Mouse (Mus musculus): ENCODE results near the gene Zfp113. TPM values are rescaled to one million over a fixed set of nuclear protein-coding genes. Genes with fewer than 3 reads are reported as not detected.

Gene Zfp113
- 46.3 and 47.0 TPM in 2 replicates for polyA plus RNA-seq (2016; fragmentation: Nextera tagmentation; extraction: Ambion mirVana)

DNA sequence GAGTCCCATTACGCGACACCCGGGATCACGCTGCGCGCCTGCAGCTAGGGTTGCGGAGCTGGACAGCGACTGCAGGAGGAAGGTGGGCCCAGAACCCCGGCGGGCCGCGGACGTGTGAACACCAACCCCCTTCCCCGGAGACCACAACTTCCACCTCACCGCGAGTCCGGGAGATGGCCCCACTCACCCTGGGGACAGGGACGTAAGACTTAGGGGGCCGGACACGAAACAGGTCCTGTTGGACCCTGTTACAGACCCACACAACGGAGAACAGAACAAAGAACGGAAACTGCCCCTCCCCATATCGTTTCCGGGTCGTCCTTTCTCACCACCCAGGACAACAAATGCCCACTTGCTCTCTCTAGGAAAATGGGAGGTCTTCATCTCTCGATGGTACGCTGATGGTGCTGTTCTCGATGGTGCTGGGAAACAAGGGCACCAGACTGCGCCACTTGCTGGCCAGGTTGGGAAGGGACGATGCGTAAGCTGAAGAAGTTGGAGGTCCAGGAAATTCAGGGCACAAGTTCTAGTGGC is at the start of gene Zfp113:
Gene Zfp113, minus strand, starts transcription at position 302 of the 534 bp plus-strand sequence.
- H3K27ac ChIP-seq (replicated peaks) = peak within 1 kb of the TSS; percentile 94
- peaks cover 9% of the 10 kb centered on the region for H3K4me1 ChIP-seq
- WGBS = 0% methylated on average over 31 of the region's 31 CpGs
- no peaks in the 10 kb centered on the region for H3K27me3 ChIP-seq
- peak within 1 kb of the TSS; percentile 71 for H3K4me2 ChIP-seq (replicated peaks)
- H3K36me3 ChIP-seq = peaks cover 22% of the 10 kb centered on the region
- peak within 1 kb of the TSS; percentile 69 for H3K4me3 ChIP-seq
- ATAC-seq (ENCODE audit: low FRiP score, low read depth) = peak; percentile 96
- H3K9me3 ChIP-seq = no peaks in the 10 kb centered on the region
- peak within 1 kb of the TSS; percentile 81 for H3K9ac ChIP-seq (replicated peaks)

DNA sequence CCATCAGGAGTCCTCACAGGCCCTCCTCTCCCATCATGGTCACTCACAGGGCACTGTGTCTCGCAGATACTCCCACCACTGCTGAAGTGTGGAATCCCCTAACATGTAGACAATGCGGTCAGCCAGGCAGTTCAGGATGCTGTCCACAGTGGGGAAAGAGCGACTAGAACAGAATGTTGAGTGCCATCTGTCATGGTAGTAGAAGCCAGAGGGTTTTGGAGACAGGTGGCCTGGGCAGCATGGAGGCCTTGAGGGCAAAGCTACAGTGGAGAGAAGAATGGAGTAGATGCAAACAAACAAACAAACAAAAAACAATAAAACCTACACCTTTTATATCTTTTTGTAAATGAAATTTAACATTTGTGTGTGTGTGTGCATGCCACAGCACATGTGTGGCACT is 46.5 kb upstream of the Zfp113 start:
- no peak overlapping the region for H3K4me2 ChIP-seq (replicated peaks)
- peaks cover 12% of the 10 kb centered on the region; the same call in 1 of the 2 replicates for H3K9me3 ChIP-seq
- ATAC-seq (ENCODE audit: low FRiP score, low read depth) = no peak
- no peaks in the 10 kb centered on the region for H3K4me1 ChIP-seq
- H3K36me3 ChIP-seq = no peaks in the 10 kb centered on the region
- no peaks in the 10 kb centered on the region for H3K27me3 ChIP-seq
- no peak overlapping the region for H3K27ac ChIP-seq (replicated peaks)
- WGBS = 93% methylated on average over 3 of the region's 3 CpGs
- H3K9ac ChIP-seq (replicated peaks) = no peak overlapping the region
- H3K4me3 ChIP-seq = no peak overlapping the region

GRCm38 (mm10) chr5:138199576-138199975 is 44.0 kb upstream of the Zfp113 start:
- WGBS = 10% methylated on average over 1 of the region's 1 CpGs
- Histone ChIP-seq H3K27ac (replicated peaks) (no peak overlapping the region), H3K27me3 (no peaks in the 10 kb centered on the region), H3K9ac (replicated peaks) (no peak overlapping the region), H3K4me3 (no peak overlapping the region), H3K9me3 (peaks cover 10% of the 10 kb centered on the region; the same call in 1 of the 2 replicates), H3K36me3 (no peaks in the 10 kb centered on the region), H3K4me1 (peaks cover 9% of the 10 kb centered on the region; the same call in 1 of the 2 replicates), H3K4me2 (replicated peaks) (no peak overlapping the region)
- ATAC-seq (ENCODE audit: low FRiP score, low read depth) = no peak

GRCm38 (mm10) chr5:138195463-138195862 is 39.9 kb upstream of the Zfp113 start:
- no peaks in the 10 kb centered on the region for H3K27me3 ChIP-seq
- H3K36me3 ChIP-seq = peaks cover 27% of the 10 kb centered on the region
- no peak overlapping the region for H3K27ac ChIP-seq (replicated peaks)
- 81% methylated on average over 7 of the region's 7 CpGs for WGBS
- peak overlapping the region; percentile 94 for H3K4me2 ChIP-seq (replicated peaks)
- H3K9me3 ChIP-seq = no peaks in the 10 kb centered on the region
- H3K9ac ChIP-seq (replicated peaks) = peak overlapping the region; percentile 83
- no peak for ATAC-seq (ENCODE audit: low FRiP score, low read depth)
- H3K4me1 ChIP-seq = peaks cover 9% of the 10 kb centered on the region; the same call in 1 of the 2 replicates
- peak overlapping the region; percentile 60 for H3K4me3 ChIP-seq

DNA sequence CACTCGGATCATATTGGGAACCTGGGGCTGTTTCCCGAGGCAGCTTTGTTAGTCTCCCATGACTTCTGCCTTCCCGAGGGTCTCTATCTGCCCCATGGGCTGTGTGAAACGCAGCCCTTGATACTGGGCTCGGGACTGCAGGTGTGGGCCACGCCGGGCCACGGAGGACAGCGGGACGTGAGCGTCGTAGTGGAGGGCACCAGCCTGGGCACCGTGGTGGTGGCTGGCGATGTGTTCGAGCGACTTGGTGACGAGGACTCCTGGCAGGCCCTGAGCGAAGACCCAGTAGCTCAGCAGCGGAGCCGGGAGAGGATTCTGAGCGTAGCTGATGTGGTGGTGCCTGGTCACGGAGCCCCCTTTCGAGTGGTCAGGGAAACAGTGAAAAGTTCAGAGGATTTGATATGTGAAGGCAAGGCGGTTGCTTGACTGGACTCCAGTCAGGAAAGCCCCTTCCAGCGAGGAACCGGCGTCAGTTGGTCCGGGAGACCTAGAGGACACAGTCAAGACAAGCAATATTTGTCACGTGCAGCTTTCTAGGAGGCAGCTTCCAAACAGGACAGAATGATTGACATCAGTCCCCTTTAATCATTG is 39.3 kb upstream of the Zfp113 start:
- ATAC-seq (ENCODE audit: low FRiP score, low read depth) = peak; percentile 71
- 2% methylated on average over 29 of the region's 29 CpGs for WGBS
- H3K9me3 ChIP-seq = no peaks in the 10 kb centered on the region
- peak overlapping the region; percentile 84 for H3K27ac ChIP-seq (replicated peaks)
- peak overlapping the region; percentile 83 for H3K9ac ChIP-seq (replicated peaks)
- no peaks in the 10 kb centered on the region for H3K27me3 ChIP-seq
- H3K4me2 ChIP-seq (replicated peaks) = peak overlapping the region; percentile 94
- peaks cover 30% of the 10 kb centered on the region for H3K36me3 ChIP-seq
- peaks cover 9% of the 10 kb centered on the region; the same call in 1 of the 2 replicates for H3K4me1 ChIP-seq
- H3K4me3 ChIP-seq = peak overlapping the region; percentile 60

DNA sequence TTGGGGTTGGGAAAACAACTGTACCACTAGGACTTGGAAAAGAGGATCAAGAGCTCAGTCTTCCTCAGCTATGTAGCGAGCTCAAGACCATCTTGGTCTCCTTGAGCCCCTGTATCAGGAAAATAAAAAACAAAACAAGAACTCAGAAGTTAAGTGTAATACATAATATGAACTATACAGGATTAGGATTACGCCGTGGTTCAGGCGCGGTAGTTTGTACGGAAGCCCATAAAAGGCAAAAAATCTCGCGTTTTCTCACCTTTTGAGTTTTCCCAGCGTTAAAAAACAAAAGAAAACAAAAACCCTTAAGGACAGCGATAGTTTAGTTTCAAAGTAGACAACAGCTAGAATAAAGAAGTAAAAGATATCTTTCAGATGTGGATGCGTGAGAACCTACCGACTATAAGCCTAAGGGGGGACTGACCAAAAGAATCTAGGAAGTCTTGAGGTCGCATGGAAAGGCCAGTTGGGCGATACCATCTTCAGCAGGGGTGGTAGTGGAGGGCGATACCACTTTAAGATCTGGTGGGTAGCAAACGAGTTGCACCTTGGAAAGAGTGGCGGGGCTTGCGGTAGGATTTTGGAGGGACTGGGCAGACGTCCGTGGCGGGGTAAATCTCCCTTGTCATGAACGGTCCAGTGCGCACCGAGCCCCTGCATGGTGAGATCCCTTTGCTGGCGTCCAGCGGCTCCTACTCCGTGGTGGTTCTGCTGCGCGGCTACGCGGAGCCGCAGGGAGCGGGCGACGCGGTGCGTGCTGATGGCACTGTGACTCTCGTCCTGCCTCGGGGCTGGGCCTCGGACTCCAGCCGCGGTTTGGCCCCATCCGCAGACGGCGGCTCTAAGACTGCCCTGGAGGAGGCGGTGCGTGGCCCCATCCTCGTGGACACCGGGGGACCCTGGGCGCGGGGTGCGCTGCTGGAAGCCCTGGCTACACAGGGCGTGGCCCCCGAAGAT is 38.5 kb upstream of the Zfp113 start, which contains the start of gene Mblac1:
Gene Mblac1, plus strand, starts transcription at position 544 of the 957 bp plus-strand sequence.
- Histone ChIP-seq H3K27me3 (no peaks in the 10 kb centered on the region), H3K36me3 (peaks cover 35% of the 10 kb centered on the region), H3K9me3 (no peaks in the 10 kb centered on the region), H3K27ac (replicated peaks) (peak within 1 kb of the TSS; percentile 84), H3K4me2 (replicated peaks) (peak within 1 kb of the TSS; percentile 94), H3K4me3 (peak within 1 kb of the TSS; percentile 60), H3K4me1 (peaks cover 9% of the 10 kb centered on the region; the same call in 1 of the 2 replicates), H3K9ac (replicated peaks) (peak within 1 kb of the TSS; percentile 83)
- peak; percentile 84 for ATAC-seq (ENCODE audit: low FRiP score, low read depth)
- 10% methylated on average over 54 of the region's 54 CpGs for WGBS

DNA sequence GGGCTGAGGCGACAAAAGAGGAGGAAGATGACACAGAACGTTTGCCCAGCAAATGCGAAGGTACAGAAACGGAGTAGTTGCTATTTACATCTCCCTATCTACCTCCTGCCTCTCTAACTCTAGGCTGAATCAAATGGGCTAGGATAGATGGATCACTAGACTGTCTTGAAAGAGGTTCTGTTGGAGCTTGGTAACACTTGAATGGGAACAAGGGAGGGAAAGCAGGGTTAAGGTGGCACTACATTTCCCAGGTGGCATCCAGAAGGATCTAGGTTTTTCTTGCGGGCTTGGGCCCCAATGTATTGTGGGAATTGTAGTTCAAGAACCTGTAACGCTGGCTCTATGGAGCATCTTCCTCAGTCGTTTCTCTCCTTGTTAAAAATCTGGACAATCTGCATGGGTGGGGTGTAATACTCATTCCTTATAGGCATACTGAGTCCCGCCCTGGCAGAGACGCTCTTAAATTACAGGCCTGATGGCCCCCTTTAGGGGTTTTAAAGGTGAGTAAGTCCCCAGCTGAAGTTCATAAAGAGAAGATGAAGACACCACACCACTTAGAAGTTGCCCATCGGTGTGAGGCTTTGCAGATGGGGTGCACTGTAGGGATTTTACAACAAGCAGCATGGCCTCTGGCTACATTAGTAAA is 32.2 kb upstream of the Zfp113 start:
- no peaks in the 10 kb centered on the region for H3K27me3 ChIP-seq
- ATAC-seq (ENCODE audit: low FRiP score, low read depth) = peak; percentile 83
- peak overlapping the region; percentile 82 for H3K4me3 ChIP-seq
- H3K36me3 ChIP-seq = peaks cover 48% of the 10 kb centered on the region
- H3K9me3 ChIP-seq = no peaks in the 10 kb centered on the region
- H3K4me1 ChIP-seq = peaks cover 18% of the 10 kb centered on the region
- peak overlapping the region; percentile 63 for H3K27ac ChIP-seq (replicated peaks)
- WGBS = under 1% methylated on average over 10 of the region's 10 CpGs
- H3K4me2 ChIP-seq (replicated peaks) = peak overlapping the region; percentile 65
- H3K9ac ChIP-seq (replicated peaks) = peak overlapping the region; percentile 65

- no peaks in the 10 kb centered on the region for H3K27me3 ChIP-seq
- under 1% methylated on average over 31 of the region's 31 CpGs for WGBS
- ATAC-seq (ENCODE audit: low FRiP score, low read depth) = peak; percentile 85
- H3K4me2 ChIP-seq (replicated peaks) = peak within 1 kb of the TSS; percentile 65
- H3K4me3 ChIP-seq = peak within 1 kb of the TSS; percentile 82
- peak within 1 kb of the TSS; percentile 64 for H3K27ac ChIP-seq (replicated peaks)
- peak within 1 kb of the TSS; percentile 81 for H3K9ac ChIP-seq (replicated peaks)
- peaks cover 18% of the 10 kb centered on the region for H3K4me1 ChIP-seq
- peaks cover 48% of the 10 kb centered on the region for H3K36me3 ChIP-seq
- H3K9me3 ChIP-seq = no peaks in the 10 kb centered on the region
Observed at GRCm38 (mm10) chr5:138186950-138187638, 31.6 kb upstream of the Zfp113 start, which contains the start of the genes Taf6 and Cnpy4. Gene Taf6, minus strand, starts transcription at chr5:138187451. Gene Cnpy4, plus strand, starts transcription at chr5:138187485.

DNA sequence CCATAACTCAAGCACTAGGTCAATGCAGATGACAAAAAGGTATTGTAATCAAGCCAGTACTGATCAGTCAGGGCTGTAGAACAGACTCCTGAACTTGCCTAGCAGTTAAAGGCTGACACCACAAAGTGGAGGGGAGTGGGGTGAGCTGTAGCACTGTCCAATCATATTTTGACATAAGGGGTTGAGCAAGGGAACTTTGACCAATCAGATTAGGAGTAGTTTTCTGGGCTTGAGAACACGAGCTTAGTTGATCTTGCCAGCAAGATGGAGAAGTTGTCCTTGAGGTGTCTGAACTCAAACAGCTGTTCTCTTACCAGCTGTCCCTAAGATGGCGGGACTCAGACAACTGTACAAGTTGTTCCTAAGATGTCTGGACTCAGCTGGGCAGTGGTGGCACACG is 17.7 kb upstream of the Zfp113 start:
- Histone ChIP-seq H3K4me2 (replicated peaks) (peak overlapping the region; percentile 90), H3K4me3 (peak overlapping the region; percentile 80)

DNA sequence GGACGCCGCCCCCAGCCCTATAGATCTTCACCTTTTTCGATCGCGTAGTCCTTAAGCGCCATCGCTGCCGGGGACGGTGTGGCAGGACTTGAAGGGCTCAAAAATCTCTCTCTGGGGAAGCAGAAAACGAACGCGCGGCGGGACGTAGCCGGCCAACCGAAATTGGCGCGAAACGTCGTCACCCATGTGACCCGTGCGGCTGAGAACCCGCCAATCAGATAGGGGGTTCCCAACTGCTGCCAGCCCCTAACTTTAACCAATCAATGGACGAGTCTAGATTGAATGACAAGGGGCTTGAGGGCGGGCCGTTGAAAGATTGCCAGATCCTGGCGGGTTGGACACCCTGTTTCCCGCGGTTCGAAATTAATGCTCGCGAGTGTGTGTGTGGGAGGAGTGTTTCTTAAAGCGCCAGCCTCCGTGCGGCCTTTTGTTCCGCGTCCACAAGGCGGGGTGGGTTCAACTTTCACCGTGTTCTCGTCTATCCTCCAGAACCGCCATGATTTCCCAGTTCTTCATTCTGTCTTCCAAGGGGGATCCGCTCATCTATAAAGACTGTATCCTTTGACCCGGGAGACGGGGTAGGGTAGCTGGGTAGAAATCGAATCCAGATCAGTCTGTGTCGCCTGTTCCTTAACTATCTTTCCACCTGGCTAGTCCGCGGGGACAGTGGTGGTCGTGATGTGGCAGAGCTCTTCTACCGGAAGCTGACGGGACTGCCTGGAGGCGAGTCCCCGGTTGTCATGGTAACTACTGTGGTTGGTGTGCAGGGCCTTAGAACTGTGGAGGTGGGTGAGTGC is 16.3 kb upstream of the Zfp113 start, which contains the start of the genes Ap4m1 and Mcm7:
Gene Ap4m1, plus strand, starts transcription at position 308 of the 797 bp plus-strand sequence.
Gene Mcm7, minus strand, starts transcription at position 728 of the 797 bp plus-strand sequence.
- peak; percentile 89 for ATAC-seq (ENCODE audit: low FRiP score, low read depth)
- H3K27ac ChIP-seq (replicated peaks) = peak within 1 kb of the TSS; percentile 92
- WGBS = under 1% methylated on average over 54 of the region's 54 CpGs
- H3K27me3 ChIP-seq = no peaks in the 10 kb centered on the region
- no peaks in the 10 kb centered on the region for H3K9me3 ChIP-seq
- peak within 1 kb of the TSS; percentile 90 for H3K4me2 ChIP-seq (replicated peaks)
- H3K4me1 ChIP-seq = peaks cover 20% of the 10 kb centered on the region
- peaks cover 61% of the 10 kb centered on the region for H3K36me3 ChIP-seq
- H3K9ac ChIP-seq (replicated peaks) = peak within 1 kb of the TSS; percentile 80
- peak within 1 kb of the TSS; percentile 80 for H3K4me3 ChIP-seq

More for the DNA sequence above, 17.7 kb upstream of the Zfp113 start:
- H3K36me3 ChIP-seq = peaks cover 61% of the 10 kb centered on the region
- ATAC-seq (ENCODE audit: low FRiP score, low read depth) = no peak
- no peak overlapping the region for H3K27ac ChIP-seq (replicated peaks)
- H3K9me3 ChIP-seq = no peaks in the 10 kb centered on the region
- WGBS = 90% methylated on average over 3 of the region's 3 CpGs
- H3K27me3 ChIP-seq = no peaks in the 10 kb centered on the region
- peaks cover 20% of the 10 kb centered on the region for H3K4me1 ChIP-seq
- no peak overlapping the region for H3K9ac ChIP-seq (replicated peaks)
